Mouse (Mus musculus) MEL (cell line): Measurements from ENCODE around the gene Gm29797.

Experiments used
- CTCF ChIP-seq, 3 experiments: IDR thresholded peaks in 2 of 3; conservative IDR thresholded peaks in 1 of 3; 2 replicates each; pipeline ENCODE4 v1.5.1; 2011 to 2012; ENCODE audit warnings: low read length in 3 of 3, low read depth in 2 of 3, mild to moderate bottlenecking in 2 of 3, improper control_type of control experiment in 1 of 3, inconsistent platforms in 1 of 3, mixed read lengths in 1 of 3, moderate library complexity in 1 of 3; ENCODE audit not compliant: control insufficient read depth in 1 of 3, insufficient read depth in 1 of 3, poor library complexity in 1 of 3, severe bottlenecking in 1 of 3
- EP300 ChIP-seq, 2 experiments: IDR thresholded peaks; 2 replicates each; pipeline ENCODE4 v1.6.1; 2011; ENCODE audit warnings: improper control_type of control experiment in 2 of 2, low read length in 2 of 2, low read depth in 1 of 2, mild to moderate bottlenecking in 1 of 2
- POLR2A ChIP-seq, 2 experiments: IDR thresholded peaks; 2 replicates each; pipeline ENCODE4 v1.6.1; 2011 to 2012; ENCODE audit warnings: low read length in 2 of 2, mild to moderate bottlenecking in 2 of 2, control low read depth in 1 of 2, improper control_type of control experiment in 1 of 2, low read depth in 1 of 2, moderate library complexity in 1 of 2; ENCODE audit not compliant: control insufficient read depth in 1 of 2, insufficient read depth in 1 of 2, poor library complexity in 1 of 2

- TF ChIP-seq CTCF (IDR thresholded peaks at IDR 0.05 in 2 of 3, conservative IDR thresholded peaks at IDR 0.05 in 1 of 3; ENCODE audit: control insufficient read depth in 1 of 3, insufficient read depth in 1 of 3, low read depth in 2 of 3, low read length in 3 of 3, poor library complexity in 1 of 3, severe bottlenecking in 1 of 3) (no peak), EP300 (IDR thresholded peaks at IDR 0.05; ENCODE audit: low read depth in 1 of 2, low read length in 2 of 2) (no peak), POLR2A (IDR thresholded peaks at IDR 0.05; ENCODE audit: control insufficient read depth in 1 of 2, insufficient read depth in 1 of 2, low read depth in 1 of 2, low read length in 2 of 2, poor library complexity in 1 of 2) (no peak)
Measured at GRCm38 (mm10) chr2:181681978-181682377, 25.1 kb downstream of the Gm29797 start.
